Mouse (Mus musculus): ENCODE measurements around the gene Cped1.
"Not testable (repeated sequence)": the region's sequence is repeated elsewhere in the genome, so short reads cannot be mapped to it uniquely, and the experiment has no call there.

Gene Cped1

DNA sequence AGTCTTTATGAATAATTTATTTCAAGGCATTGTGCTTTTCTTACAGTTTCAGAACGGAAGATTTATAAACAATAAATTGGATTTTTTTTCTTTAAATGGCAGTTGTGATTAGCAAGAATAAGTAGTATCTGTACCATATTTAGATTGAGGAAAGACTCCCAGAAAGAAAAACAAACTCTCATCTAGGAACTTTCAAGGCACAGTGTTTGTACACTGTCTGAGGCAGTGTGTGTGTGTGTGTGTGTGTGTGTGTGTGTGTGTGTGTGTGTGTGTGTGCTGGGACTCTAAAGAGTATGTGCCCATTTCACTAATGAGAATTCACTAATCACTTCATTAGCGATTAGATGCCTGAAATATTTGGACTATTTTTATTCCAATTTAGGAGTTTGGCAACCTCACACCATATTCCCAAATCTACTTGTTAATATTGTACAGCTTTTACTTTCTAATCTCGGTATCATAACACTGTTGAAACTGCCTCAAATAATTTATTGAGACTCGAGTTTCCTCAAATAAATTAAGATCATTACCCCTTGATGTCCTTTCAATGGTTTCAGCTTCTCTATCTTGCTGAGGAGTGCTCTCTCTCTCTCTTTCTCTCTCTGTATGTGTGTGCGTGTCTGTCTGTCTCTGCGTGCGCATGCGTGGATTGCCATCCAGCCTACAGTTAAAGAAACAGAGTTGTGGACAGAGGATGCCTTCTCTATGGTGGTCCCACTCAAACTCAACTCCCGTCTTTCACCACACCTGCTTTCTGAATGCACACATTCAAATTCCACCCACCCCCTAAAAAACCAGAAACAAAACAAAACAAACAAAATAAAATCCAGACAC lies 41.3 kb downstream of the Cped1 start:
- no peak for DNase-seq (ENCODE audit: low spot score in 2 of 2)

GRCm38 (mm10) chr6:22027854-22028253 lies 42.1 kb downstream of the Cped1 start:
- no peak for DNase-seq (ENCODE audit: low spot score in 2 of 2)

DNA sequence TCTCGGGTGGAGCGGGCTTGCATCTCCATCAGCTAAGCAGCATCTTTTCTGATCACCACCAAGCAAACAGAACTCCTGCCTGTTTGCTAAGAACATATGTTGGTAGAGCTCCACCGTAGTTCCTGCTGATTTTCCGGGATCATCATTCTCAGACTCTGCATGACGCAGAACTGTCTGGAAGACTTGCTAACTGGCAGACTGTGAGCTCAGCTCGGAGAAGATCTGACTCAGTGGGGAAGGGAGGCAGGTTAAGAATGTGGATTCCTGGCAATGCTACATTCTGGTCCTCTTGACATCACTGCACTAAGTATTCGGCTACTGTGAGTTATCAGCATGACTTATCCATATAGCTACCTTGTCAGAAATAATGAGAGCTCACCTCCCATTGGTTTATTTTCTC lies 44.7 kb downstream of the Cped1 start:
- no peak for DNase-seq (ENCODE audit: low spot score in 2 of 2)

GRCm38 (mm10) chr6:22033188-22033587 lies 47.5 kb downstream of the Cped1 start:
- no peak for DNase-seq (ENCODE audit: low spot score in 2 of 2)

- DNase-seq (ENCODE audit: low spot score in 2 of 2) = no peak
Measured at GRCm38 (mm10) chr6:22035408-22035807, 49.7 kb downstream of the Cped1 start.

GRCm38 (mm10) chr6:22035895-22036294 lies 50.2 kb downstream of the Cped1 start:
- DNase-seq (ENCODE audit: low spot score in 2 of 2) = no peak

DNA sequence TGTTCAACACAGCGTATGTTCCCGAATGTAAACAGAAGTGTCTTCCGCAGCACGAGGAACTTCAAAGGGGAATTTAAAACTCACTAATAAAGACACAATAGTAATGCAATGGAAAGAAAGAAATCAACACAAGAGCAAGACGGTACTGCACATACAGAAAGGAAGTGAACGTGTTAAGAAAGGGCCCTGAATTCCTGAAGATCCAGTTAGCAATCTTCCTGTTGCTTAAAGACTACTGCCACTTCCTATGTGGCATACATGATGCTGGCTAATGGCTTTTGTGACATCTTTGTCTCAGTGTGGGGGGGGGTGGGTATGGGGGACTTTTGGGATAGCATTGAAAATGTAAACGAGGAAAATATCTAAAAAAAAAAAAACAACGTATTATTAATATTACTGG lies 50.7 kb downstream of the Cped1 start:
- no peak for DNase-seq (ENCODE audit: low spot score in 2 of 2)

- no peak for DNase-seq (ENCODE audit: low spot score in 2 of 2)
Measured at GRCm38 (mm10) chr6:22036911-22037310, 51.2 kb downstream of the Cped1 start.

- no peak for DNase-seq (ENCODE audit: low spot score in 2 of 2)
Measured at GRCm38 (mm10) chr6:22037441-22038050, 51.8 kb downstream of the Cped1 start.

GRCm38 (mm10) chr6:22039666-22040065 lies 54.0 kb downstream of the Cped1 start:
- not testable (repeated sequence) for DNase-seq (ENCODE audit: low spot score in 2 of 2)

- DNase-seq (ENCODE audit: low spot score in 2 of 2) = no peak
Measured at GRCm38 (mm10) chr6:22044880-22045605, 59.3 kb downstream of the Cped1 start.

DNA sequence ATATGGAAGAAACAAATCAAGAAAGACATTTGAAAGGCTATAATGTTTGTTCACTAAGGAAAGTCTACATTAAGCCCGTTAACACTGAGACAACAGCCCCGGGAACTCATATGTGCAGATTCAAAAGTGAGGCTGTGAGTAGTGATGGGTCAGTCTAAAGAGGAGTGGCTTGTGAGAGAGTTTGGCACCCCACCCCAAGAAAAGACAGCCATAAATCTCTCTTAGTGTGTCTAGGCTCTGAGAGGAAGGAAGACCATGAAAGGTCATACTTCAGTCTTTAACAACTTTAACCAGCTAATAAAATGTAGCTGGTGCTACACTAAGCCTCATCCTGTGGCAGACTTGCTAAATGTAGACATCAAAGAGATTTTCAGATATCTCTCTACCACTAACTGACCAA lies 61.4 kb downstream of the Cped1 start:
- DNase-seq (ENCODE audit: low spot score in 2 of 2) = no peak

DNA sequence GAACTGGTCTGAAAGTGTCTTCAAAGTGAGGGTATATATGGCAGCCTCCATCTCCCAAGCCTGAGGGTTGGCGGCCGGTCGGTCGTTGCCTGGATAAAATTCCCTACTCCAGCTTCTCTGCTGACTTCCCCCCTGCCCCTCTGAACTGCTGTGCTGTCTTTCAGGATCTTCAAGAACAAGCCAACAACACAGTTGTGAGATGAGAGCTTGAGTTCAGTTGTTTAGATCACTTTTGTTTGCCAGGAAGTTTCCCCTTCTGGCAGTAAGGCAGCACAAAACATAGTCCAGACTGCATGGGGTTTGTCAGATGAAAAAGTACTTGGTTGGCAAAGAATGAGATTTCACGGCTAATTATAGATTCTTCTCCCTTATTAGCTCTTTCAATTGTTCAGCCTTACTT lies 63.4 kb downstream of the Cped1 start:
- DNase-seq (ENCODE audit: low spot score in 2 of 2) = no peak

DNA sequence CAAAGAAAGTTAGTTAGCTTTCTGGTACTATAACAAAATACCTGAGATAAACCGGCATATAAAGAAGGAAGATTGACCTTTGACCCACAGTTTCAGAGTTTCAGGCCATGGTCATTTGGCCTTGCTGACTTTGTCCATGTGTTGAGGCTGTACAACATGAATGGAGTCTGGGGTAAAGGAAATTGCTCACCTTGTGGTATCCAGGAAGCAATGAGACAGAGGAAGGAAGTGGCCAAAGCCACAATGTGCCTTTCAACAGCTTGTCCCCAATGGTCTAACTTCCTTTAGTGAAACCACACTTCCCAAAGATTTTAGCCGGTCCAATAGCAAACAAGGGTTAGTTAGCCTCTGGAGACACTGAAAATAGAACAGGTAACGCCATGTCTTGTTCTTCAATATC lies 65.8 kb downstream of the Cped1 start:
- DNase-seq (ENCODE audit: low spot score in 2 of 2) = no peak

- DNase-seq (ENCODE audit: low spot score in 2 of 2) = no peak
Measured at GRCm38 (mm10) chr6:22053014-22053413, 67.3 kb downstream of the Cped1 start.

GRCm38 (mm10) chr6:22064341-22064740 lies 78.6 kb downstream of the Cped1 start:
- DNase-seq (ENCODE audit: low spot score in 2 of 2) = no peak

GRCm38 (mm10) chr6:22070603-22071322 lies 85.0 kb downstream of the Cped1 start:
- DNase-seq (ENCODE audit: low spot score in 2 of 2) = peak; percentile 8 to 12

DNA sequence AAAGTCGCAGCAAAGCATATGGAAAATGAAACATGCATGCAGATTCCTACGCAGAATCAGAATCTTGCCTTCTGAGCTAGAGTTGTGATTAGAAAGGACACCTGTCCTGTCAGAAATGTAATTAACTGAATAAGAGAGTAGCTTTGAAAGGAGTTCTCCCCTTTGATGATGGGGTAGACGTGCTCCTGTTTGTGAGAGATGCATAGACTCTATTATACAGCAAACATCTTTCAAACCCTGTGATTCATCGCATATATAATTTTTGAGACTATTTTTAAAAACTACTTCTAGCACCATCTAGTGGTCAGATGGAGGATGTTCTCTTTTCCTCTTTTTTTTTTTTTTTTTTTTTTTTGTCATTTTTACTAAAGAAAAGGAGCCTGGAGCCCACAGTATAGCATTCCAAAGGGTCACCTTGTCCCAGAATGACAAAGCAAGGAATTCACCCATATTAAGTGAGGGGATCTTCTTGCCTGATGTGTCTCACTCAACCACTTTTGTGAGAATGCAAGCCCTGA lies 85.7 kb downstream of the Cped1 start:
- no peak for DNase-seq (ENCODE audit: low spot score in 2 of 2)

DNA sequence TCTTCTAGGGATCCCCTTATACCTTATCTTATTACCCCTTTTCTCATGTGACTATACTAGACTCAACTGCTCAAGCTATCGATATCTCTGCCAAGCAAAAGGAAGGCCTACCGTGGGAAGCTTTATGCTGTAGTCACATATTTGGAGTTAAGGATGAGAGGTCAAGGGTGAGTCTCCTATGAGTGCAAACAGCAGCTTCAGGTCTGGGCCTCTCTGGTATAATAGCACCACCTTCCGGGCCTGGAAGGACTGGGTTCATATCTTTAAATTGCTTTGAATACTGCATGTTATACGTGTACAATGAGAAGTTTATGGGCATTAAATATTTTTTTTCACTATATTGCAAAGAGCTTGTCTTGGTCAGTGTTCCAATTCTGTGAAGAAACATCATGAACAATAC lies 87.0 kb downstream of the Cped1 start:
- DNase-seq (ENCODE audit: low spot score in 2 of 2) = no peak

GRCm38 (mm10) chr6:22074232-22075083 lies 88.7 kb downstream of the Cped1 start:
- DNase-seq (ENCODE audit: low spot score in 2 of 2) = no peak
